Mouse (Mus musculus): ENCODE measurements at regions not wholly inside any gene's neighbourhood (a gene's known extent, or its start where the extent isn't known, plus 50 kb on each side); places are given as distances from the start of the nearest gene placed in this dataset.

- DNase-seq (ENCODE audit: inconsistent ontology term) = peak; percentile 91
Observed at GRCm38 (mm10) chr12:60872381-60872780, 650.6 kb upstream of the Lrfn5 start.

- DNase-seq (ENCODE audit: inconsistent ontology term) = no peak
Observed at GRCm38 (mm10) chr12:60892408-60892807, 630.5 kb upstream of the Lrfn5 start.

- DNase-seq (ENCODE audit: inconsistent ontology term) = peak; percentile 60
Observed at GRCm38 (mm10) chr12:60894506-60894905, 628.4 kb upstream of the Lrfn5 start.

GRCm38 (mm10) chr12:60932029-60932428, 590.9 kb upstream of the Lrfn5 start:
- DNase-seq (ENCODE audit: inconsistent ontology term) = no peak

GRCm38 (mm10) chr12:60967424-60967823, 555.5 kb upstream of the Lrfn5 start:
- DNase-seq (ENCODE audit: inconsistent ontology term) = peak; percentile 28

- no peak for DNase-seq (ENCODE audit: inconsistent ontology term)
Observed at GRCm38 (mm10) chr12:60978441-60978840, 544.5 kb upstream of the Lrfn5 start.

Measured in Muller cell, postnatal 12 days (primary cell).